Mouse (Mus musculus): Measurements from ENCODE around the gene Nol10.
"Not testable (repeated sequence)": the region's sequence is repeated elsewhere in the genome, so short reads cannot be mapped to it uniquely, and the experiment has no call there.

DNA sequence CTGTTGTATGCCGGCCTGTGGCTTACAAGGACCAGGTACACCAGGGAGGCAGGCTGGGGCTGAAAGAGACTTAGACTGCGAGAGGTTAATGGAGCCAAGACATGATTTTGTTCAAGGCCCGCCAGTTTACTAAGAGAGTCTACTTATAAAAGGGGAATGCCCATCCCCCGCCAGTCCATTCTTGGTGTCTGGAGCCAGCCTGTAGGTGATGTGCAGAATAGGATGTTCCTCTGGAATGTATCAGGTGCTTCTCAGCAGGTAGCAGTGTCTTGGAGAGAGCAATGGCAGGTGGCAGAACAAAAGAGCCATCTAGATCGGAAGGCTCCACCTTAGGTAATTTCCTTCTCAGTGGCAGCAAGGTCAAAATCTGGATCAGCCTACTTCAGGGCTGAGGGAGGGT, 116.3 kb downstream of the Nol10 start:
- not testable (repeated sequence) for TF ChIP-seq CTCF (IDR thresholded peaks at IDR 0.05; ENCODE audit: low read depth, low read length); POLR2A (IDR thresholded peaks at IDR 0.05; ENCODE audit: borderline replicate concordance, low read depth, low read length)

Data from bone marrow macrophage, adult 2 months (primary cell).